ENCODE assay signal across 8 mouse cellular contexts in genomic region chr7:112826114-112826911, GRCm38 (mm10).
DNase-seq lines count a peak whose midpoint lies in the region; ATAC-seq and TF ChIP-seq lines count a peak whose summit lies in the region.

No protein-coding gene starts in this region.

- ATAC-seq in forebrain, embryonic 12.5 days (ENCODE audit: low FRiP score), result peak; percentile 90
- peak; percentile 28; the same call in 1 of the 2 replicates for ATAC-seq in heart, embryonic 13.5 days (ENCODE audit: extremely low read depth, insufficient number of reproducible peaks, low FRiP score, low TSS enrichment)
- peak; percentile 77 for ATAC-seq in kidney, embryonic 15.5 days (replicated peaks; ENCODE audit: low FRiP score)
- ATAC-seq in limb, embryonic 15.5 days (ENCODE audit: insufficient number of reproducible peaks, low FRiP score, low TSS enrichment, low read depth), result peak; percentile 68
- peak; percentile 71 for ATAC-seq in midbrain, postnatal 0 days (ENCODE audit: low FRiP score)
- ATAC-seq in stomach, postnatal 0 days (ENCODE audit: low FRiP score, low TSS enrichment), result peak; percentile 93

- H3K9me3 ChIP-seq in forebrain, embryonic 12.5 days, result no peaks in the 10 kb centered on the region
- H3K9me3 ChIP-seq in heart, embryonic 13.5 days, result no peaks in the 10 kb centered on the region
- H3K9me3 ChIP-seq in kidney, embryonic 15.5 days (replicated peaks), result no peaks in the 10 kb centered on the region
- H3K9me3 ChIP-seq in limb, embryonic 15.5 days, result no peaks in the 10 kb centered on the region
- no peaks in the 10 kb centered on the region for H3K9me3 ChIP-seq in midbrain, postnatal 0 days (ENCODE audit: low read length)
- no peaks in the 10 kb centered on the region for H3K9me3 ChIP-seq in stomach, postnatal 0 days (ENCODE audit: control insufficient read depth, low read length)

- H3K36me3 ChIP-seq in forebrain, embryonic 12.5 days (replicated peaks), result no peaks in the 10 kb centered on the region
- H3K36me3 ChIP-seq in heart, embryonic 13.5 days, result no peaks in the 10 kb centered on the region
- H3K36me3 ChIP-seq in kidney, embryonic 15.5 days, result no peaks in the 10 kb centered on the region
- H3K36me3 ChIP-seq in limb, embryonic 15.5 days, result no peaks in the 10 kb centered on the region
- H3K36me3 ChIP-seq in midbrain, postnatal 0 days (ENCODE audit: insufficient read depth, low read length), result no peaks in the 10 kb centered on the region
- no peaks in the 10 kb centered on the region for H3K36me3 ChIP-seq in stomach, postnatal 0 days (ENCODE audit: control insufficient read depth, insufficient read depth, low read length)

- TF ChIP-seq EP300 in stomach, postnatal 0 days (optimal IDR thresholded peaks at IDR 0.05), result peak; percentile 92

- H3K4me2 ChIP-seq in forebrain, embryonic 12.5 days, result peak overlapping the region; percentile 41
- peak overlapping the region; percentile 59 for H3K4me2 ChIP-seq in heart, embryonic 13.5 days
- H3K4me2 ChIP-seq in kidney, embryonic 15.5 days, result peak overlapping the region; percentile 36; the same call in 1 of the 2 replicates
- peak overlapping the region; percentile 26; the same call in 1 of the 2 replicates for H3K4me2 ChIP-seq in limb, embryonic 15.5 days
- peak overlapping the region; percentile 23 for H3K4me2 ChIP-seq in midbrain, postnatal 0 days (ENCODE audit: low read depth, low read length, poor library complexity, severe bottlenecking)
- H3K4me2 ChIP-seq in stomach, postnatal 0 days (replicated peaks; ENCODE audit: low read depth), result peak overlapping the region; percentile 5

- H3K27ac ChIP-seq in forebrain, embryonic 12.5 days, result peak overlapping the region; percentile 95
- peak overlapping the region; percentile 95 for H3K27ac ChIP-seq in heart, embryonic 13.5 days (replicated peaks)
- H3K27ac ChIP-seq in kidney, embryonic 15.5 days, result peak overlapping the region; percentile 94
- peak overlapping the region; percentile 82 for H3K27ac ChIP-seq in limb, embryonic 15.5 days
- peak overlapping the region; percentile 63 for H3K27ac ChIP-seq in midbrain, postnatal 0 days (ENCODE audit: low read depth, low read length)
- peak overlapping the region; percentile 90 for H3K27ac ChIP-seq in stomach, postnatal 0 days (replicated peaks)

- peak overlapping the region; percentile 17; the same call in 1 of the 2 replicates for H3K9ac ChIP-seq in forebrain, embryonic 12.5 days
- H3K9ac ChIP-seq in heart, embryonic 13.5 days, result peak overlapping the region; percentile 74
- H3K9ac ChIP-seq in kidney, embryonic 15.5 days, result peak overlapping the region; percentile 10; the same call in 1 of the 2 replicates
- no peak overlapping the region for H3K9ac ChIP-seq in limb, embryonic 15.5 days
- 0 out of 2 replicates have a peak overlapping the region, but pooled peaks have one; percentile 24 for H3K9ac ChIP-seq in midbrain, postnatal 0 days (replicated peaks; ENCODE audit: low read length, poor library complexity, severe bottlenecking)
- H3K9ac ChIP-seq in stomach, postnatal 0 days (ENCODE audit: low read length), result no peak overlapping the region

- WGBS in forebrain, embryonic 12.5 days, result 6% methylated on average over 17 of the region's 17 CpGs
- WGBS in heart, embryonic 13.5 days, result 10% methylated on average over 17 of the region's 17 CpGs
- 15% methylated on average over 17 of the region's 17 CpGs for WGBS in kidney, embryonic 15.5 days
- WGBS in limb, embryonic 15.5 days, result 11% methylated on average over 17 of the region's 17 CpGs
- 7% methylated on average over 17 of the region's 17 CpGs for WGBS in midbrain, postnatal 0 days
- WGBS in stomach, postnatal 0 days, result 5% methylated on average over 17 of the region's 17 CpGs

- peaks cover 4% of the 10 kb centered on the region; the same call in 1 of the 2 replicates for H3K27me3 ChIP-seq in forebrain, embryonic 12.5 days
- H3K27me3 ChIP-seq in heart, embryonic 13.5 days (replicated peaks), result no peaks in the 10 kb centered on the region
- no peaks in the 10 kb centered on the region for H3K27me3 ChIP-seq in kidney, embryonic 15.5 days
- no peaks in the 10 kb centered on the region for H3K27me3 ChIP-seq in limb, embryonic 15.5 days
- H3K27me3 ChIP-seq in midbrain, postnatal 0 days (ENCODE audit: insufficient read depth, low read length), result no peaks in the 10 kb centered on the region
- no peaks in the 10 kb centered on the region for H3K27me3 ChIP-seq in stomach, postnatal 0 days (ENCODE audit: control insufficient read depth, insufficient read depth, low read length)

- no peak for TF ChIP-seq CTCF in midbrain, postnatal 0 days (IDR thresholded peaks at IDR 0.05)
- TF ChIP-seq CTCF in stomach, postnatal 0 days (IDR thresholded peaks at IDR 0.05; ENCODE audit: low read depth), result no peak

- H3K4me3 ChIP-seq in forebrain, embryonic 12.5 days (replicated peaks), result peak overlapping the region; percentile 1; the same call in 1 of the 2 replicates
- H3K4me3 ChIP-seq in heart, embryonic 13.5 days, result peak overlapping the region; percentile 15; the same call in 1 of the 2 replicates
- no peak overlapping the region for H3K4me3 ChIP-seq in kidney, embryonic 15.5 days (replicated peaks)
- H3K4me3 ChIP-seq in limb, embryonic 15.5 days, result peak overlapping the region; percentile 9; the same call in 1 of the 2 replicates
- no peak overlapping the region for H3K4me3 ChIP-seq in midbrain, postnatal 0 days (ENCODE audit: low read depth, low read length)
- no peak overlapping the region for H3K4me3 ChIP-seq in stomach, postnatal 0 days (ENCODE audit: low read depth, low read length)

- DNase-seq in R1 (ENCODE audit: low read depth, low spot score), result peak; percentile 59
- peak; percentile 86 for DNase-seq in midbrain, postnatal 0 days (ENCODE audit: low spot score)
- DNase-seq in stomach, postnatal 0 days (ENCODE audit: low spot score), result peak; percentile 86
- DNase-seq in thymus, postnatal 0 days (ENCODE audit: low spot score), result no peak

- H3K4me1 ChIP-seq in forebrain, embryonic 12.5 days, result peaks cover 79% of the 10 kb centered on the region
- H3K4me1 ChIP-seq in heart, embryonic 13.5 days, result peaks cover 78% of the 10 kb centered on the region
- H3K4me1 ChIP-seq in kidney, embryonic 15.5 days, result peaks cover 96% of the 10 kb centered on the region
- peaks cover 67% of the 10 kb centered on the region for H3K4me1 ChIP-seq in limb, embryonic 15.5 days
- H3K4me1 ChIP-seq in midbrain, postnatal 0 days (ENCODE audit: insufficient read depth, low read length), result peaks cover 22% of the 10 kb centered on the region
- peaks cover 22% of the 10 kb centered on the region for H3K4me1 ChIP-seq in stomach, postnatal 0 days (replicated peaks; ENCODE audit: control insufficient read depth, insufficient read depth)

Comparison
In these comparisons a context has a peak if more than half of its experiments do, and no peak if none do; other contexts are left out.
1. ATAC-seq: peak in every context shown above with its lines; median percentile 93 in stomach, postnatal 0 days; 90 in forebrain, embryonic 12.5 days; 77 in kidney, embryonic 15.5 days; 71 in midbrain, postnatal 0 days; 68 in limb, embryonic 15.5 days; 28 in heart, embryonic 13.5 days.
2. H3K4me2 ChIP-seq: peak in every context shown above with its lines; median percentile 59 in heart, embryonic 13.5 days; 41 in forebrain, embryonic 12.5 days; 36 in kidney, embryonic 15.5 days; 26 in limb, embryonic 15.5 days; 23 in midbrain, postnatal 0 days; 5 in stomach, postnatal 0 days.
3. H3K4me3 ChIP-seq: peak in forebrain, embryonic 12.5 days (single experiment), heart, embryonic 13.5 days (single experiment) and limb, embryonic 15.5 days (single experiment); none in kidney, embryonic 15.5 days (single experiment), midbrain, postnatal 0 days (single experiment) and stomach, postnatal 0 days (single experiment).
4. H3K9ac ChIP-seq: peak in forebrain, embryonic 12.5 days (single experiment), heart, embryonic 13.5 days (single experiment), kidney, embryonic 15.5 days (single experiment) and midbrain, postnatal 0 days (single experiment); none in limb, embryonic 15.5 days (single experiment) and stomach, postnatal 0 days (single experiment).
5. Peak in every context shown above with its lines, with median percentiles within 50 percentile points of each other: H3K27ac ChIP-seq.